In the genomic region with DNA sequence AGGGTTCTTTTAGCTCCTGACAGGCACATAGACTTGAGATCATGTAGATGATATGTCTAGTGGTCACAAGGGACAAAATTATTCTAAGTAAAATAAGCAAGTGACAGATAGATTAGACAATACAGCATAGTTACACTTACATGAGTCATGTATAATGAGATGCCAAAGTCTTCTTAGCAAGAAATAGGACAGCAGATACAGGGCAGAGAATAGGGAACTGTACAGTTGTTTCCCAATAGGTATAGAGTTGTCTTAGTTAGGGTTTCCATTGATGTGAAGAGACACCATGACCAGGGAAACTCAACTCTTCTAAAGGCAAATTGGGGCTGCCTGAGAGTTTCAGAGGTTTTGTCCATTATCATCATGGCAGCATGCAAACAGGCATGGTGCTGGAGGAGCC, we compare ENCODE assay signal across 25 mouse cellular contexts. TPM values are rescaled to one million over a fixed set of nuclear protein-coding genes. Genes with fewer than 3 reads are reported as not detected.
DNase-seq lines count a peak whose midpoint lies in the region; ATAC-seq and TF ChIP-seq lines count a peak whose summit lies in the region.
"Had no signal": no experiment of that assay in that cellular context is flagged by ENCODE, and none has a peak within 500 bp of the region (broad histone marks: within the 10 kb centered on the region; RNA-seq: fewer than 3 reads in every experiment).

No protein-coding gene starts in this region.

- peak overlapping the region; percentile 61; the same call in 1 of the 2 replicates for H3K27ac ChIP-seq in bone marrow macrophage, adult 2 months (ENCODE audit: insufficient read depth, low read depth, low read length)
- H3K27ac ChIP-seq in small intestine, adult 2 months (ENCODE audit: insufficient read depth, low read depth, low read length) = peak overlapping the region; percentile 1; the same call in 1 of the 2 replicates
- no peak overlapping the region for H3K27ac ChIP-seq in midbrain, postnatal 0 days (ENCODE audit: low read depth, low read length)
- H3K27ac ChIP-seq: embryonic facial prominence, embryonic 13.5 days; embryonic facial prominence, embryonic 15.5 days; forebrain, embryonic 10.5 days; forebrain, embryonic 12.5 days had no signal

- H3K9ac ChIP-seq in midbrain, postnatal 0 days (replicated peaks; ENCODE audit: low read length, poor library complexity, severe bottlenecking) = no peak overlapping the region
- H3K9ac ChIP-seq: embryonic facial prominence, embryonic 13.5 days; embryonic facial prominence, embryonic 15.5 days; forebrain, embryonic 12.5 days had no signal

- H3K27me3 ChIP-seq in small intestine, adult 2 months (ENCODE audit: control insufficient read depth, insufficient read depth, low read length) = no peaks in the 10 kb centered on the region
- no peaks in the 10 kb centered on the region for H3K27me3 ChIP-seq in midbrain, postnatal 0 days (ENCODE audit: insufficient read depth, low read length)
- H3K27me3 ChIP-seq: embryonic facial prominence, embryonic 15.5 days had no signal

- no peak for TF ChIP-seq POLR2A in bone marrow macrophage, adult 2 months (IDR thresholded peaks at IDR 0.05; ENCODE audit: borderline replicate concordance, low read depth, low read length)
- TF ChIP-seq POLR2A in small intestine, adult 2 months (IDR thresholded peaks at IDR 0.05; ENCODE audit: low read depth, low read length) = no peak

- H3K9me3 ChIP-seq in midbrain, postnatal 0 days (ENCODE audit: low read length) = no peaks in the 10 kb centered on the region
- H3K9me3 ChIP-seq: embryonic facial prominence, embryonic 13.5 days; embryonic facial prominence, embryonic 15.5 days; forebrain, embryonic 10.5 days; forebrain, embryonic 12.5 days had no signal

- H3K36me3 ChIP-seq in small intestine, adult 2 months (ENCODE audit: control insufficient read depth, insufficient read depth, low read length) = no peaks in the 10 kb centered on the region
- no peaks in the 10 kb centered on the region for H3K36me3 ChIP-seq in midbrain, postnatal 0 days (ENCODE audit: insufficient read depth, low read length)
- H3K36me3 ChIP-seq: embryonic facial prominence, embryonic 13.5 days; embryonic facial prominence, embryonic 15.5 days; forebrain, embryonic 10.5 days; forebrain, embryonic 12.5 days had no signal

- H3K4me3 ChIP-seq in bone marrow macrophage, adult 2 months (ENCODE audit: insufficient read depth, low read length) = no peak overlapping the region
- H3K4me3 ChIP-seq in small intestine, adult 2 months (ENCODE audit: low read depth, low read length) = no peak overlapping the region
- no peak overlapping the region for H3K4me3 ChIP-seq in midbrain, postnatal 0 days (ENCODE audit: low read depth, low read length)
- H3K4me3 ChIP-seq: embryonic facial prominence, embryonic 13.5 days; embryonic facial prominence, embryonic 15.5 days; erythroblast, embryonic 14.5 days; forebrain, embryonic 10.5 days; forebrain, embryonic 12.5 days had no signal

- peak; percentile 70 for ATAC-seq in megakaryocyte, adult 5-6 weeks (ENCODE audit: poor library complexity, severe bottlenecking)
- no peak for ATAC-seq in frontal cortex, adult (ENCODE audit: low TSS enrichment)
- ATAC-seq in midbrain, postnatal 0 days (ENCODE audit: low FRiP score) = no peak
- ATAC-seq: activated CD4-positive, CD25-positive, alpha-beta regulatory T cell, adult 4 months; forebrain, embryonic 14.5 days; forebrain, embryonic 16.5 days had no signal

- DNase-seq in midbrain, postnatal 0 days (ENCODE audit: low spot score) = no peak
- no peak for DNase-seq in lung, postnatal 4 days
- DNase-seq: adrenal gland, adult 8-10 months; adrenal gland, postnatal 14 days; adrenal gland, postnatal 36 days; cerebellum, adult 11 months; cerebellum, adult 18-20 months; cerebellum, adult 8-10 months; cerebellum, adult 9-11 months; cerebellum, postnatal 14 days; cerebellum, postnatal 36 days; embryo, embryonic 11 days had no signal

- H3K4me2 ChIP-seq in midbrain, postnatal 0 days (ENCODE audit: low read depth, low read length, poor library complexity, severe bottlenecking) = no peak overlapping the region
- H3K4me2 ChIP-seq: embryonic facial prominence, embryonic 13.5 days; embryonic facial prominence, embryonic 15.5 days; forebrain, embryonic 12.5 days had no signal

- TF ChIP-seq CTCF in bone marrow macrophage, adult 2 months (IDR thresholded peaks at IDR 0.05; ENCODE audit: low read depth, low read length) = no peak
- no peak for TF ChIP-seq CTCF in small intestine, adult 2 months (IDR thresholded peaks at IDR 0.05; ENCODE audit: extremely low read depth, insufficient read length, insufficient replicate concordance, low read depth, low read length)
- TF ChIP-seq CTCF in midbrain, postnatal 0 days (IDR thresholded peaks at IDR 0.05) = no peak

- peaks cover 15% of the 10 kb centered on the region for H3K4me1 ChIP-seq in bone marrow macrophage, adult 2 months (ENCODE audit: control insufficient read depth, insufficient read depth, low read length)
- peaks cover 2% of the 10 kb centered on the region; the same call in 1 of the 2 replicates for H3K4me1 ChIP-seq in small intestine, adult 2 months (ENCODE audit: control insufficient read depth, insufficient read depth, insufficient read length, low read length)
- H3K4me1 ChIP-seq in midbrain, postnatal 0 days (ENCODE audit: insufficient read depth, low read length) = no peaks in the 10 kb centered on the region
- H3K4me1 ChIP-seq: embryonic facial prominence, embryonic 13.5 days; embryonic facial prominence, embryonic 15.5 days; forebrain, embryonic 10.5 days; forebrain, embryonic 12.5 days had no signal

RNA-seq across cellular contexts. Expression of a gene that starts 27.6 kb away (rescaled TPM):
- polyA plus RNA-seq in bone marrow macrophage, adult 2 months (2012; ENCODE audit: insufficient read depth, insufficient read length, missing spikeins) = 21.8 and 31.6 TPM in 2 replicates
- 15.9 and 17.1 TPM in 2 replicates for total RNA-seq in megakaryocyte, adult 5-6 weeks (2015)
- total RNA-seq in megakaryocyte, adult 5-6 weeks (2017) = 19.0 and 22.8 TPM in 2 replicates
- 4.2 and 8.0 TPM in 2 replicates for polyA plus RNA-seq in small intestine, adult 2 months (2012; rRNA removed)
- total RNA-seq in midbrain, postnatal 0 days (2014; rRNA removed) = 26.6 and 33.3 TPM in 2 replicates
- polyA plus RNA-seq in midbrain, postnatal 0 days (2015; fragmentation: Nextera tagmentation; extraction: Ambion mirVana) = 12.3 and 13.5 TPM in 2 replicates

RNA-seq across cellular contexts. Expression of a gene that starts 39.3 kb away (rescaled TPM):
- polyA plus RNA-seq in bone marrow macrophage, adult 2 months (2012; ENCODE audit: insufficient read depth, insufficient read length, missing spikeins) = 50.1 and 57.4 TPM in 2 replicates
- total RNA-seq in megakaryocyte, adult 5-6 weeks (2015) = 11.5 and 12.4 TPM in 2 replicates
- total RNA-seq in megakaryocyte, adult 5-6 weeks (2017) = 24.3 and 25.8 TPM in 2 replicates
- 2.5 and 3.7 TPM in 2 replicates for polyA plus RNA-seq in small intestine, adult 2 months (2012; rRNA removed)
- 11.8 and 12.4 TPM in 2 replicates for total RNA-seq in midbrain, postnatal 0 days (2014; rRNA removed)
- polyA plus RNA-seq in midbrain, postnatal 0 days (2015; fragmentation: Nextera tagmentation; extraction: Ambion mirVana) = 2.6 and 3.3 TPM in 2 replicates
- polyA plus RNA-seq: C2C12 had no signal

Comparison
In these comparisons a context has a peak if more than half of its experiments do, and no peak if none do; other contexts are left out.
1. RNA of a gene that starts 39.3 kb away (polyA plus RNA-seq): 50.1 to 57.4 TPM in bone marrow macrophage, adult 2 months; 2.5 to 3.7 TPM in small intestine, adult 2 months and 2.6 to 3.3 TPM in midbrain, postnatal 0 days; every median in the first group is over 10 times any median in the second.